Mouse (Mus musculus) CD4-positive helper T cell, adult 2 months (primary cell): ENCODE measurements around the gene Wasf3.

Experiments
- DNase-seq: peaks from one replicate; pipeline ENCODE4 v3.0.0-alpha.2; 2012; ENCODE audit warnings: low read depth, missing footprints, low spot score

Gene Wasf3

DNA sequence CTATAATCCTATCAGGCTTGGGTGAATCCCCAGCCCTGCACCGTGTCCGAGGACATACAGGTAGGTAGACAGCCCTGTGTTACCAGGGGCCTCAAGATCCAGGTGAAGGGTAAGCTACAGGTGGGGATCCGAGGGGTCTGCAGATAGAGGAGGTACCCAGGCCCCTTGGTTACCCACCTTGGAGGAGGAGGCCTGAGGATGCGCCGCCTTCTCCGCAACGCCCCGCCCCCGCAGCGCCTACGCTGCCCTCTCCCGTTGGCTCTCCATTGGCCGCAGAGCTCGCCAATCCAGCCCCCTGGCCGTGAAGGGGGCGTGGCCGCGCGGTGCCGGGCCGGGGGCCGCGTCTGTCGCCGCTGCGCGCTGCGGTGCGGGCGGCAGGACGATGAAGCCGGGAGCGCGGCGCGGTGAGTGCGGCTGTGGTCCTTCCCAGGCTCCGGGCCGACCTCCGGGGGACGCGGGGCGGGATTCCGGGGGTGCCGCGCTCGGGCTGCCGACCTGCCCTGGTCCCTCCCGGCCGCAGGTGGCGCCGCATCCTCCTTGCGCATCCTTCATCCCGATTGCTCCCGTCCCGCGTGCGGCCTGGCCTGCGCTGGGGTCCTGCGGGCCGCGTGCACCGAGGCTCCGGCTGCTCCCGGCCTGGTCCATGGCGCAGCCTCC is at the start of gene Wasf3:
Gene Wasf3, plus strand, starts transcription at position 51 of the 657 bp plus-strand sequence.
- no peak for DNase-seq

DNA sequence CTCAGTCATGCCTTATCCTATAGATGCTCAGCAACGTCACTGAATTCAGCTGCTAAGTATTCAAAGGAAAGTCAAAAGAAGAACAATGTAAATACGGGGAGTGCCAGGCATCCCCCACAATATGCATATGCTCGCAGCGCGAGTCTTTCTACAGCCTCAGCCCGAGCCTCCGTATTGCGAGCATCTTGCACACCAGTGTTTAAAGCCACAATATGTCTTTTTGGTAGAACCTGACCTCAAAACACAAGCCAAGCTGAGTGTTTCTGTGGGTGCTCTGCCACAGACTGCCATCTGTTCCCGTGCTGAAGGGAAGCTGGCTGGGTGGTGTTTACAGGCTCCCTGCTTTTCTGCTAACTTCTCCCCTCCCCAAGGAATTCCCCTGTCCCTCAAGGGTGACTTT is 46.7 kb upstream of the Wasf3 start:
- DNase-seq, result no peak

DNA sequence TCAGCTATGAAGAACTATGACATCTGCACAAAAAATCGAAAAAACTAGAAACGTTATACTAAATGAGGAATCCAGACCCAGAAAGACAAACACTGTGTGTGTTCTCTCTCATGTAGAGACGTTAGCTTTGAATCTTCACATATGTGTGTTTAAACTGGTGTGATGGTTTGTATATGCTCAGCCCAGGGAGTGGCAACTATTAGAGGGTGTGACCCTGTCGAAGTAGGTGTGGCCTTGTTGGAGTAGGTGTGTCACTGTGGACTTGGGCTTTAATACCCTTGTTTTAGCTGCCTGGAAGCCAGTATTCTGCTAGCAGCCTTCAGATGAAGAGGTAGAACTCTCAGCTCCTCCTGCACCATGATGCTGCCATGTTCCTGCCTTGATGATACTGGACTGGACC is 44.7 kb upstream of the Wasf3 start:
- DNase-seq, result no peak

DNA sequence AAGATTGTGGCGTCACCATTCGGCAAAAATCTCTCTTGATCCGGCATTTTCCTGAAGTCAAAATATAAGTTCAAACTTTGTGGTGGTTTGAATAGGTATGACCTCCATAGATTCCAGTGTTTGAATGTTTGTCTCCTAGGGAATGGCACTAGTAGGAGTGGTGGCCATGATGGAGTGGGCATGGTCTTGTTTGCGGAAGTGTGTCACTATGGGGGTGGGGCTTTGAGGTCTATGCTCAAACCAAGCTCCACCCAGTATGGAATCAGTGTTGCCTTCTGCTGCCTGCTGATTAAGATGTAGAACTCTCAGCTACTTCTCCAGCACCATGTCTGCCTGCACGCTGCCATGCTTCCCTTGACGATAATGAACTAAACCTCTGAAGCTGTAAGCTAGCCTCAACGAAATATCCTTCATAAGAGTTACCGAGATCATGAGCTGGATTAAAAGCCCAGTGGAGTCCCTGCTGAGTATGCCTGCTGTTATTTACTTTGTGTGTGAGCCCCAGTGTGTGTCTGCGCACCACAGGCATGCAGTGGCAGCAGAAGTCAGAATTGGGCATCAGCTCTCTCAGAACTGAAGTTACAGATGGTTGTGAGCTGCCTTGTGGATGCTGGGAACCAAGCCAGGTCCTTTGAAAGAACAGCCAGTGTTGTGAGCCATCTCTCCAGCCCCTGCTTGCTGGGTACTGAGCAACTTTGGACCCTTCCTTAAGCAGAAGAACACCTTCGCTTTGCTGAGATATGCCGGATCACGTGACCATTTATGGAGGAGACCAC is 39.7 kb upstream of the Wasf3 start:
- DNase-seq, result no peak

DNA sequence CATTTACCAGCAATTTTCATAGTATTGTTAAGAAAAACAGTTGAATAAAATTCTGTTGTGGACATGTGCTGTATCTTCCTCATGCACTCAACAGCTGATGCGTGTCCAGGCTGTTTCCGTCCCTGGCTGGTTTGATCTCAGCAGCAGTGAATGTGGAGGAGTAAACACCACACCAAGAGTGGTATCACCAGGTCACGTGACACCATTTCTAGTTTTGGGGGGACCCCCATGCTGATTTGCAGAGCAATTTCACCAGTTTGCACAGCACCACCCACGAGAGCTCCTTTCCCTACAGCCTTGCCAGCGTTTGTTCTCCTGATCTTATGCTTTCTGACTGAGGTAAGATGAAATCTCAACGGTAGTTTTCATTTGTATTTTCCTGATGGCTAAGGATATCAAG is 37.7 kb upstream of the Wasf3 start:
- no peak for DNase-seq

DNA sequence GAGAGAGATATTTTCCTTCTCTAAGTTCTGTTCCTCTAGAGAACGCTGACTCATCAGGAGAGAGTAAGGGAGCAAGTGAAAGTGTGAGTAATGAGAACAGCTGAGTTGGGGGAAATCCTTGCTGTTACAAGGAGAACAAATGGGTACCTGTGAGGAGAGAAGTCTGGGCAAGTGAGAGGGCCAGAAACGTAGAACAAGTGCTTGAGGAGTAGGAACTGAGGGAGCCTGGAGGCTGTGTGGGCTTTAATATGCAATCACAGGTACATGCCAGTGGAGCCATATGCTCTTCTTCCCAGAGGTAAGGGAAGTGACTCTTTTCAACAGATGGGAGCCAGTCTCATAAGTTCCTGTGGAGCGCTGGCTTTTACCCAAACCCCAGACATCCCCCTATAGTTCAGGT is 35.6 kb upstream of the Wasf3 start:
- no peak for DNase-seq

DNA sequence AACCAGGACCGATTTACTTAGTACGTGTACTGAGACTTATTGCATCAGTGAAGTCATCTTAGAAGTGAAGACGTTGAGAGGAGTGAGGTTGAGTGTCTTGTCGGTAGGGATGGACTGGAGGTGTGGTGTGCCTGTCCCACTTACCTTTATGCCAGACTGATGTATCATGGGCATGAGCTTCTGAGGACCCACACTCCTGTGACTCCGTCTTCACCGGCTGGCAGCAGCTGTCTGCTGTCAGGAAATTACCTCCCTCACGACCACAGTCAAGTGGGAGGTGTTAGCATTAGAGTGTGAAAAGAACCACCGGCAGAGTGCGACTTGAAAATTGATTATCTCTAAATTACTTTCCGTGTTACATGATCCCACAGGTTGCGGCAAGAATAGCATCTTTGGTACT is 34.0 kb upstream of the Wasf3 start:
- no peak for DNase-seq

DNA sequence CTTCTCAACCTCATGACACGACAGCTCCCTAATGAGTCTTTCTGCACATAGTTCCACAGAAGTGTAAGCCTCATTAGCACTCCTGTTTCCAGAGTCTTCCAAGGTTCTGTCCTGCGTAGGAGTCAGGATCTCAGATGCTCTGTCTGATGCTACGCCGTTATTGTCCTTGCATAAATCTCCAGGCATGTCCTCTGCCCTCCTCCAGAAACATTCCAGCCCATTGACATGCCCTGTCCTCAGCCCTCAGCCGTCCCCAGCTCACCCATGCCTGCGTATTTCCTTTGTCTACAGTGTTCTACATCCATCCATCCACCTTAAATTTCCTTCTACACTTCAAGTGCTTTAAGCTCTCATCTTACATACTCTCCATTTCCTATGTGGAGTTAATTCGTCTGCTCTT is 32.8 kb upstream of the Wasf3 start:
- no peak for DNase-seq

DNA sequence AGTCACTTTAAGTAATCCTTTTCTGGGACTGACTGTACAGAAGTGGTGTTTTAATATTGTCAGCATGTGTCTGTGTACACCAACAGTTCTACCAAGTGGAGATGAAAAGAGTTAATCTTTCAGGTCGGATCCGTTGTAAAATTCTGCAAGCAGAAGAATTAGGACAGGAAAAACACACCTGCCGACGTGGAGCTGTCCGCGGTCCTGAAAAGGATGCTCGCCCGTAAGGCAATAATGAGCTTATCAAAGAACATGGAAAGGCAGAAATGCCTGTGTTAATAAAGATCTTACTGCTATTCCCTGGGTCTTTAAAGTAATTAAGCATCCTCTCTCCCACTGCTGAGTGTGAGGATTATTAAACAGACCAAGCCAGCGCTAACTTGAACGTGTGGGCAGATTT is 24.4 kb upstream of the Wasf3 start:
- no peak for DNase-seq

DNA sequence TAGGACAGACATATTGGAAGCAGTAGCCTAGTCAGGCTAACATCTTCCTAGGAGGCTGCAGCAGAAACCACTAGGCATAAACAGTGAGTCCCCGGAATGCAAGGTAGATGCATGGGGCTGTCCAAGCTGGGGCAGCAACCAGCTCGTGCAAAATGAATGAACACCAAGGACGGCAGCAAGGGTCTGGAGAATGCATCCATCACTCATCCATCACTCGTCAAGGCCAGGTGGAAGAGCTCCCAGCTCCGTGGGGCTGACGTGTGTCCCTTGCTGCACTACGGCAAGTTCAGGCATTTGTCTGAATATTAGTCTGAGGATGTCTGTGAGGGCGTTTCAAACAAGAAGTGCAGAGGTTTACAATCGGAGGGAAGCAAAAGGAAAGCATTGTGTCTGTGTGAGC is 22.1 kb upstream of the Wasf3 start:
- no peak for DNase-seq

DNA sequence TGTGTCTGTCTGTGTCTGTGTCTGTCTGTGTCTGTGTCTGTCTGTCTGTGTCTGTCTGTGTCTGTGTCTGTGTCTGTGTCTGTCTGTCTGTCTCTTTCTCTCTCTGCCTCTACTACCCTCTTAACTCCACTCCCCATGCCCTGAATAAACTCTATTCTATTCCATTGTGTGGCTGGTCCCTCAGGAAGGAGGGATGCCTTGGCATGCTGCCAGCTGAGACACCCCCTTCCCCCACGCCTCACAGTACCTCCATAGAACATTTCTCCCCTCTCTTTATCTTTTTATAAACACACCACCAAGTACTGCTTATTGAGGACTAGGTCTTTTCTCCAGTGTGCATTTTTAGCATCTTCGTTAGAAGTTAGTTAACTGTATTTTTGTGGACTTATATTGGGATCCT is 16.4 kb upstream of the Wasf3 start:
- DNase-seq, result no peak

DNA sequence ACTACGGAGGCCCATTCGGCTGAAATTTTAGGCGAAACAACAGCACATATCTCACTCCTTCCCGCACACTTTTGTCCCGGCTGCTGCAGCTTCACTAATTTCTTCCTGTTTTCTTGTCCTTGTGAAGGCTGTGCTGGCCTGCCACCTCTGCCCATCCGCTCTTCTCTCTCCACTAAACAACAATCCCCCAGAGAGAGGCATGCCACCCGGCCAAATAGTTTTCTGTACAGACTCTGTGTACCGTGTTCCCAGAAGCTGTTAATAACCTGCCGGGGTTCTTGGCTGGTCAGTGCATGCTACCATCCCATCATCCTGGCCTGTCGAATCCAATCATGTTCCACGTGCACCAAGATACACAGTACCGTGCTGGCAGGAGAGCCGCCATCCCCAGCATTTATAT is 15.8 kb upstream of the Wasf3 start:
- no peak for DNase-seq

DNA sequence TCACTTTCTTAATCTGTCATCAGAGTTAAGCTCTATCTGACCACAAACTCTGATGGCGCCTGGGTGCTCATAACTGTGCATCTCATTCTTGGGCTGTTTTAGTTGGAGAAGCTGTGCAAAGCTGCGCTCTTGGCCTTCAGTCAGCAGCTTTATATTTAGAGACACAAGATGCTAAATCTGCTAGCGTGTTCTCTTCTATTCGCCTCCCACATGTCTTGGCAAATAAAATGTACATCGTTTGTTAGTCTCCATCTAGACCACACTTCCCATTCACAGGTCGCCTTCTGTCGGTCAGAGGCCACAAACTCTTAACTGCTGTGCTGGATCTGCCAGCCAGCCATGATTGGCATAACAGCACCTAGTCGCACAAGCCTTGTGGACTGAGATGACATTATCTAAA is 14.0 kb upstream of the Wasf3 start:
- DNase-seq, result no peak

DNA sequence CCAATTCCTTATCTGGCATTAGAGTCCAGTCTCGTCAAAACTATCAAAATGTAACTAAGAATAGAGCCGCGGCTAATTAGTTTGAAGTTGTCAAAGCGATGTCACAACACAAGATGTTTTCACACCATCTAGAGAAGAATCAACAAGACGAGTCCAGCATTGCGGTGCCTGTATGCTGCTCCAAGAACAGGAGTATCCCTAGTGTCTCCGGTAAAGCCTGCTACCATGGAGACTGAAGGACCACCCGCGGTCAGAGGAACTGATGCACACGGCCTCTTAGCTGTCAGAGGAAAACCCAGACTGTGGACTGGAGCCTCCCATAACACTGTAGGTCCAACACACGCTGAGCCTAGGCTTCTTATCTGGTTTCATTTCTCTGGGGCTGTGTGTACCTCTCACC is 11.5 kb upstream of the Wasf3 start:
- DNase-seq, result no peak

DNA sequence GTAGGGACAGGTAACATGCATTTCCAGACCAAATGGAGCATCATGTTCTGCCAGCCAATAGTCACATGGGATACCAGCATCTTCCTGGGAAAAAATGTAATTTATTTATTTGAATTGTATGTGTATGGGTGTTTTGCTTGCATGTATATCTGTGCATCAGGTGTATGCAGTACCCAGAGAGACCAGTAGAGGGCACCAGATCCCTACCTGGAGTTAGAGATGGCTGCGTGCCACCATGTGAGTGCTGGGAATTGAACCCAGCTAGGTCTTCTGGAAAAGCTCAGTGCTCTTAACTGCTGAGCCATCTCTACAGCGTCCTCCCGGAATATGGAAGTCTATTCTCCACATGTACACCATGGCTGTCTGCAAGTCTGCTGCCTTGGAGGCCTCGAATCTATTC is 8.2 kb upstream of the Wasf3 start:
- no peak for DNase-seq

DNA sequence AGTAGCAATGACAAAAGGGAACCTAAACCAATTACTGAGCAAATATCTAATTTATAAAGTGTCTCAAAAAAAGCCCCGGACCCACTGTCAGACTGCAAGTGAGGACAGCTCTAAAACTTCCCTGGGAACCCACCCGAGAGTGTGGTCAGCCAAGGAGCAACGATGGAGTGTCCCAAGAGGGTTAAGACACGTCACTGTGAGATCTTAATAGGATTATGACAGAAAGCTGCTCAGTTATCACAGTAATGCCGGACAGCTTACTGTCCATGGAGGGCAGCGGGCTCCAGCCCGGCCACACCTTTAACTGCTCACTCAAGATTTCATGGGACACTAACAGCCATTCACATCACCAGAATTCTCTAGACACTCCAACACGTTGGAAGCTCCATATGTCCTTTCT is 4.7 kb upstream of the Wasf3 start:
- no peak for DNase-seq

DNA sequence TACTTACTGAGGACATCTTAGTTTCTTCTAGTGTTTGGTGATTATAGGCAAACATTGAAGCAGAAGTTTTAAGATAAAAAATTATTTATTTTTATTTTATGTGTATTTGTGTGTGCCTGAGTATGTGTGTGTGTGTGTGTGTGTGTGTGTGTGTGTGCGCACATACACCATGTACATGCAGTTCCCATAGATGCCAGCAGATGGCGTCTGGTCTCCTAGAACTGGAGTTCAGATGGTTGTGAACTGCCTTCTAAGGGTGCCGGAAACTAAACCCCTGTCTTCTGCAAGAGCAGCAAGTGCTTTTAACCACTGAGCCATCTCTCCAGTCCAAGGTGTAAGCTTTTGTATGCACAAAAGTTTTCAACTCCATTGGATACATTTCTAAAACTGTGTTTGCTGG is 2.5 kb upstream of the Wasf3 start:
- no peak for DNase-seq

DNA sequence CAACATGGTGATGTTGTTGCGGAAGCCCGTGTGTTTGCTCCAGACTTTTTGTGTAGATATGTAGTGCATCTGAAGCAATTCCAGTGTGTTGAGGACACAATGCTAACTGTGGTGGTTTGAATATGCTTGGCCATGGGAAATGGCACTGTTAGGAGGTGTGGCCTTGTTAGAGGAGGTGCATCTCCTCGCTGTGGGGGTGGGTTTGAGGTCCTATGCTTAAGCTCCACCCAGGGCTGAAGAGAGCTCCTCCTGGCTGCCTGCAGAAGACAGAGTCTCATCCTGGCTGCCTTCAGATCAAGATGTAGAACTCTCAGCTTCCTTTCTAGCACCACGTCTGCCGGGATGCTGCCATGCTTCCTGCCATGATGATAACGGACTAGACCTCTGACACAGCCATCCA is 1.4 kb upstream of the Wasf3 start:
- DNase-seq, result no peak

DNA sequence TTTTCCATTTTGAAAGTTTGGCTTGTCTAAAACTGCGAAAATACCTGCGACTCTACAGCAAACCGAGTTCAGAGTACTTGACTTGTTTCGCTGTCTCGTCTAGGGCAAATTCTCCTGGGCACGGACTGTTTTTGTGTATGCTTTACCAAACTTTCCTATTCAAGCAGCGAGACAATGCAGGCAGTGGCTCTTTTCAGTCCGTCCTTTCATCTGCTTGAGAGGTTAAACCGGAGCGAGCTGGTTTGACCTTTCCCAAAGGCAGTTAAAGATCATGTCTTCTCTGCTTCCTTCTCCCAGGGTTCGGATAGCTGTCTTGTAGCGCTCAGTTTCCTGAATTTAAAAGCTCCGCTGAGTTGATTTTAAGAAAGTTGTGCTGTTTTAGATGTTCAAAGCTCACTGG is 1.2 kb downstream of the Wasf3 start:
- DNase-seq, result no peak

DNA sequence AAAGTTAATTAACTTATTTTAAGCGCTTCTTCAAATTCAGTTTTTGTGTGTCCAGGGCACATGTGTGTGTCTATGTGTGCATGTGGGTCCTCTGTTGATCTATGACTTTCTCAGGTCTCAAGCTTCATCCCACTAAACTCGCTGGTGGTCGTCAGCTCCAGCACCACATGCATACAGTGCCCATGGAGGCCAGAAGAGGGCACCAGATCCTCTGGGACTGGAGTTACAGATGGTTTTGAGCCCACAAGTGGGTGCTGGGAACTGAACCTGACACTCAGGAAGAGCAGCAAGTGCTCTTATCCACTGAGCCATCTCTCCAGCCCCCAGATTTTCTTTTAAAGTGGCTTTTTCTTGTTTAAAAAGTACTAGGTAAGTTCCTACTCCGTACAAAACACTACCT is 2.1 kb downstream of the Wasf3 start:
- no peak for DNase-seq

DNA sequence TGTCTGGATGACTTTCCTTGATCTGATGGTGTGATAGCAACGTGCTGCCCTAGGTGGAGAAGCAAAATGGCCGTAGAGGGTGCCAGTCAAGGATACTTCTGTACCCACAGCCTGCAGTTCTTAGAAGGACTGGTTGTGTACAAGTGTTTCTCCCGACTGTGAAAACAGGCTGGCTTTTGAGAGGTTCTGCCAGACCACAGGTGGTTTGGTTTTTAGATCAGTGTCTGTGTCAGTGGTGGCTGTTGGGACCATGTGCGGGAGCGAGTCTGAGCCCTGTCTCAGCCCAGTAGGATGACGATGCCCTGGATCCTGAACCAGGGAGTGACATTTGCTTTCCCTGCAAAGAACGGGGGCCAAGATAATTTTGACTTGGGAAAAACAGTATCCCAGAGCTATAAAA is 9.8 kb downstream of the Wasf3 start:
- no peak for DNase-seq

DNA sequence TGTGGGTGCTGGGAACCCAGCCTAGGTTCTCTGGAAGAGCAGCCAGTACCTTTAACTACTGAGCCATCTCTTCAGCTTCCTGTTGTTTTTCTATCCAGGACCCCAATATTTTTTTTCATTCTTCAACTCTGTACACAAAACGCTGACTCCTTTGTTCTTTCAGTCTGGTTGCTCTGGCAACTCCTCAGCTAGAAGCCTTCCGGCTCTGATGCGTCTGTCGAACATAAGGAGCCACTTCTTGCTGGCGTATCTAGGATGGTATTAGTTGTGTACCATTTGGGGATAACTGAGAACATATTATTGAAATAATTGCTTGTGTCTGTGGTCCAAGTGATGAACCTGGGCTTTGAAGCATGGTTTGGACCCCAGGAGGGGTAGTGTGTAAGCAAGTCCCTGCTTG is 12.5 kb downstream of the Wasf3 start:
- no peak for DNase-seq

DNA sequence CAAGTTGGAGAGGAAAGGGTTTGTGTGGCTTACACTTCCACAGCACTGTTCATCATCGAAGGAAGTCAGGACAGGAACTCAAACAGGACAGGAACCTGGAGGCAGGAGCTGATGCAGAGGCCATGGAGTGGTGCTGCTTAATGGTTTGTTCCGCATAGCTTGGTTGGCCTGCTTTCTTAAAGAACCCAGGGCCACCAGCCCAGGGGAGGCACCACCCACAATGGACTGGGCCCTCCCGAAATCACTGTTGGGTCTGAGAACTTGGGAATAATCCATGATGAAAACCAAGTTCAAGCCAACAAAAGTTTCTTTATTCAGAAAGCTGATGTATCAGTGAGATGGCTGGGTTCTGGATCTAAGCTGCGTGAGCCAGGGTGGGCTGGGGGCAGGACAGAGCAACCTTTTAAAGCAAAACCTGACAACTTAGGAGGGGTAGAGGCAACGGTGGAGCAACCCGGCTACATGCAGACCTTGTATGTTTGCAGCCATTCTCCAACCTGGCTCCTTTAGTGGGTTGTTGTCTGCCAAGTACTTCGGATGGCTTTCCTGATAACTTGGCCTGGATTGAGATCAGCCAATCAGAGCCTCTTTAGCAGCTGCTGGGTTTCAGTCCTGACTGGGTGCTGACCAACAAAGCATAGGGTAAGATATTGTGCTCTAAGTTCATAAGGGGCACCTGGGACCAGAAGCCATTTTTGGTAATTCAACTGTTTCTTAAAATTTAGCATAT is 13.8 kb downstream of the Wasf3 start:
- no peak for DNase-seq
